Mouse (Mus musculus): Measurements from ENCODE around the gene Btbd35f18.
"Not testable (repeated sequence)": the region's sequence is repeated elsewhere in the genome, so short reads cannot be mapped to it uniquely, and the experiment has no call there.

The Btbd35f18 gene

DNA sequence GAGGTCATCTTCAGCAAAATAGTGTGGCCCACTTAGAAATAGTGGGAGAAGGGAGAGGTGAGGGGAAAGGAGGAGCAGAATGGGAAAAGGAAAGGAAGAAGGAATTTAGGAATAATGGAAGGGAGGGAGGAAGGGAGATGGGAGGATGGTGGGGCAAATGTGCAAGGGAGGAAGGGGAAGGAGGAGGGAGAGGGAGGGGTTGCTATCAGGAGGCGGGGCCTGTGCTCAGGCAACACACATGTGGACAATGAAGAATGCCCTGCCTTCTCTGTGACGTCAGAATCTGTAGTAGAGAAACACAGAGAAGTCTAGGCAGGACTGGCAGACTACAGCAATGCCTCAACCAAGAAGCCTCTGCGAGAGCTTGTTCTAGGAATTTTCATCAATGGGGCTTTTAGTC, at the start of gene Btbd35f18:
TSS of gene Btbd35f18 (plus strand) at position 301 of the 400 bp plus-strand sequence.
- DNase-seq, result not testable (repeated sequence)

Measured in lung, postnatal 4 days (tissue).